Mouse (Mus musculus) left cerebral cortex, postnatal 14 days (tissue): Measurements from ENCODE around the gene Nedd1. TPM values are rescaled to one million over a fixed set of nuclear protein-coding genes. Genes with fewer than 3 reads are reported as not detected.

Experiments used
- DNase-seq, 2 experiments: peaks; one replicate each; pipeline ENCODE4 v3.0.0; 2021 to 2022; ENCODE audit warnings: low spot score in 2 of 2, mixed read lengths in 1 of 2
- intact Hi-C: fragments of 180-260 bp; cut with DNase I; formaldehyde crosslinking; loops from one replicate; pipeline ENCODE4 v1.15.1; 2025
- long read RNA-seq, 2 experiments: library from polyadenylated mRNA; stranded (forward); transcript quantifications; one replicate each; pipeline ENCODE4 v2.0.0; 2021
- total RNA-seq, 2 experiments: library from RNA; stranded (reverse); gene quantifications; 2 replicates each; pipeline ENCODE4 v1.2.3; 2021

Nedd1 gene
- 1 to 10 TPM; 2.1 to 2.6 TPM for total RNA-seq
- long read RNA-seq, experiment 1, partial matches to known transcripts, result 1 of 4 reads
- long read RNA-seq, experiment 1, other reads (novel, unspliced or antisense), result 1 of 4 reads
- long read RNA-seq, experiment 2, partial matches to known transcripts, result 0 of 7 reads
- long read RNA-seq, experiment 2, other reads (novel, unspliced or antisense), result 3 of 7 reads

DNA sequence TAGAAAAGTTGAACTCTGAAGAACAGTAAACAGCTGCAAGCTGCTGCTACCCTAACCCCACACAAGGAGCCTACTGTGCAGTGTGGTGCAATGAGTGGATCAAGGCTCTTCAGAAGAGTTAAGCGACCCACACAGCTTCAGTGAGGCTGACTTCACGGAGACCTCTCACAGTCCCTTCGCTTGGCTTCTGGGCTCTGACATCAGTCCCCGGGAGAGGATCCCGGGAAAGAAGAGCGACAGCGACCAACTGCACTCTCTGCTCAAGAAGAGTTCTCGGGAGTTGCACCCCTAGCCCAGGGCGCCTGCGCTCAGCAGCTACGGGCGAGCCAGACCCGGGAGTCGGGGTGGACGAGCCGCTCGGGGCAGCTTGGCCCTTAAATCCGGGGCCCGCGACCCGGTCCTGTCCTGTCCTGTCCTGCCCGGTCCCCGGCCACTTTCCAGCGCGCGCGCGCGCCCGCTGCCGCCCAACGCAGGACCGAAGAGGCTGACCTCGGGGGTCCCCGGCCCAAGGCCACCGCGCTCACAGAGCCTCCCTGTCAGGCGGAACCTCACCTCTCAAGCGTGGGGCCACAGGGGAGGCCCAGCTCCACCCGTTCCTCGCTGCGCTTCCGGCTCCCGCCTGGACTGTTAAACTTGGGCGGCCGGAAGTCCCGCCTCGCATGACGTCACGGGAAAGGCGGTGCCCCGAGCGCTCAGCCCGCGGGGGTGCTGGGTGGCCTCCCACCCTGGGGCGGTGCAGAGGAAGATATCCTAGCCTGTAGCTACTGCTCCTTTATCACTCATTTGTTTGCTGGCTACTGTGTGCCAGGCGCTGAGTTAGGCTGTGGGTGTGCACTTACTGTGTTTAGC is at the start of gene Nedd1:
Nedd1 (minus strand) TSS at position 650 of the 849 bp plus-strand sequence.
- intact Hi-C loops, result no loop called here
- DNase-seq, result peak; percentile 82 to 87

GRCm38 (mm10) chr10:92754359-92754758 is 32.1 kb upstream of the Nedd1 start:
- no peak for DNase-seq
- intact Hi-C loops, result no loop called here

DNA sequence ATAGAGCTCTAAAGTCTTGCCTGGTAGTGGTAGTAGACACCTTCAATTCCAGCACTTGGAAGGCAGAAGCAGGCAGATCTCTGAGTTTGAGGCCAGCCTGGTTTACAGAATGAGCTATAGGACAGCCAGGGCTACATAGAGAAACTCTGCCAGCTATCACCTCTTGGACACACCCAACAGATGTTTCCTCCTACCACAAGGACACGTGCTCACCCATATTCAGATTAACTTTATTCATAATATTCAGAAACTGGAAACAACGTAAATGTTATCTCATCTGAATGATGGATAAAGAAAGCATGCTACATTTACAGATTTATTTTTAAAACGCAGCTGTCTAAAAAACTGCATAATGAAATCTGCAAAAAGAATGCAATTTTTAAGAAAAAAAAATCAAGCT is 8.1 kb upstream of the Nedd1 start:
- DNase-seq, result no peak
- intact Hi-C loops, result no loop called here

GRCm38 (mm10) chr10:92728723-92729122 is 6.5 kb upstream of the Nedd1 start:
- DNase-seq, result no peak
- intact Hi-C loops, result no loop called here

DNA sequence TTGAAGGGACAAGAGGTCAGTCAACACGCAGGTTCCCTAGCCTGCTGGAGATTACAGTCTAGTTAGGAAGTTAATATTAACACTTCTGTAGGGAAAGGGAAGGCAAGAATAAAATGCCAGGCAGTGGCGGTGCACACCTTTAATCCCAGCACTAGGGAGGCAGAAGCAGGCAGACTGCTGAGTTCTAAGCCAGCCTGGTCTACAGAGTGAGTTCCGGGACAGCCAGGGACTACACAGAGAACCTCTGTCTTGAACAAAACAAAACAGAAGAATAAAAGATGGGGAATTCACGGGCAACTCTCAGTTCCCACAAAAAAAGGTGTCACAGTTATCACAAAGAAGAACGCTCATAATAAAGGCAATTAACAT is 384 bp upstream of the Nedd1 start:
- intact Hi-C loops, result no loop called here
- DNase-seq, result no peak

DNA sequence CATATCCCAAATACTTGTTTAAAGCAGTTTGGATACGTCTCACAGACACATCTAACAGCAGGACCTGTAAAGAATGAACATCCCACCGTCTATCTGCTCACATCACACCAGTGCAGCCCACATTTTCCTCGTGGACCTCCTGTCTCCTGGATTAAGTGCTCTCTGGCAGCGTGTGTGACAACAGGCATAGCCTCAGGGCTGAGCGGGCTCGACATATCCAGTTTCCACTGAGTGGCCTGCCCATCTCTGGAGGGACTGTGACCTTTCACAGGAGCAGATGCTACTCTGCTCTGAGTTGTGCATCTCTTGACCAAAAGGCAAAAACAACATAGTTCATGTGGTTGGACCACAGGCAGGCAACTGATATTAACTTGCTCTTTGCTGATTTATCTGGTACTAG is 23.2 kb downstream of the Nedd1 start:
- intact Hi-C loops, result no loop called here
- DNase-seq, result no peak

DNA sequence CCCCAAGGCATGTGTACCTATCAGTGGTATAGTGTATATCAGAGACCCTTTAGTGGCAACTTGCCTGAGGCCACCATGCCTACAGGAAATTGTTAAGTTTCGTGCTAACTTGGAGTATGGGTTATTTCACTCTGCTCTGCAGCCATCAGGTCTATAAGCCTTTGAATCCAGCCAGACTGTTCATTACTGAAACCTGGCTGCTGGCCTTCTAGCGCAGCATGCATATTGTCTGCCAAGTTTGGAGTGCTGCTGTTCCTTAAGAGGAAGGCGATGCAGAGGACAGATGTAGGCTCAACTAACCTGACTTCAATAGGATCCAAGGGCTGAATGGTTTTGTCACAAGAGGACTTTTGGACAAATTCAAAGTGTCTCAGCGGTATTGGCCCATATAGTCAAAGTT is 47.2 kb downstream of the Nedd1 start:
- DNase-seq, result no peak
- intact Hi-C loops, result no loop called here

GRCm38 (mm10) chr10:92671906-92672305 is 50.3 kb downstream of the Nedd1 start:
- intact Hi-C loops, result no loop called here
- DNase-seq, result no peak

DNA sequence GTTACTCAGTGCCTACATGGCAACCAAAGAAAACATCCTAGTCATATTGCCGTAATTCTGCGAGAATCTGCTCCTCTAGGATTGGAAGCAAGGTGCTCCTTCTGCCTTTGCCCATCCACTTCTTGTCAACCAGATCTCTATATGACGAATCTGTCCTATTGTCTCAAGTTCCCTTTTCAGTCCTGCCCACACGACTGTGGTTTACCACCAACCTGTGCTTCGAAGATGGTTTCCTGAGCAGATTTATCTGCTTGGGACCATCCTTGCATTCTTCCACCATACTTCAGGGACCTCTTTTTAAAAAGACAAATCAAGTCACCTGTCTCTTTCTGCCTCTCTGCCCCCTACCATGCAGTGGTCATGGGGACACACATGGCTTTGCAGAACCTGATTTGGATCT is 56.9 kb downstream of the Nedd1 start:
- intact Hi-C loops, result no loop called here
- no peak for DNase-seq

GRCm38 (mm10) chr10:92653266-92653665 is 69.0 kb downstream of the Nedd1 start:
- intact Hi-C loops, result loop anchor here (2.0 to 10.0 kb wide), 4 partner anchors 344 to 1356 kb away; no protein-coding TSS in a partner anchor
- no peak for DNase-seq

- intact Hi-C loops, result loop anchor here (2.0 to 10.0 kb wide), 4 partner anchors 344 to 1355 kb away; no protein-coding TSS in a partner anchor
- peak; percentile 6 to 23 for DNase-seq
These were observed 69.8 kb downstream of the Nedd1 start for GRCm38 (mm10) chr10:92652399-92652920.

- no peak for DNase-seq
- intact Hi-C loops, result loop anchor here (5.0 to 10.0 kb wide), 3 partner anchors 364 to 1354 kb away; no protein-coding TSS in a partner anchor
These were observed 71.0 kb downstream of the Nedd1 start for GRCm38 (mm10) chr10:92651266-92651665.

- intact Hi-C loops, result no loop called here
- DNase-seq, result no peak
These were observed 73.1 kb downstream of the Nedd1 start for GRCm38 (mm10) chr10:92649096-92649495.

DNA sequence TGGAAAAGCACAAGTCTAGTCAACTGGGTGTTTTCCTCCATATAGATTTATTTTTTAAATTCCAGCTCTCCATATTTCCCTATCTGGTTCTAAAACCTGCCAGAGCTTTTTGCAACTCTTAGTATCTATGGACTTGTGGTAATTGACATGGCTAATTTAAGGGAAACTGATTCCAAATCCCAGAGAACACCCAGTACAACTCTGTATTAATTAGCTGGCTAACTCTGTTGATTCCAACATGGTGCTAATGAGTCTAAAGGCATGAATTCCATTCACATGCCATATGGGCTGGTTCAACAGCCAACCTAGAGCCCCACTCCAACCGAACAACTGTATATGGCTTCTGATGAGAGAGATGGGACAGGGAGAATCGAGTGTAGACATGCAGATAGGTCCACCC is 74.5 kb downstream of the Nedd1 start:
- no peak for DNase-seq
- intact Hi-C loops, result no loop called here

GRCm38 (mm10) chr10:92643995-92644394 is 78.2 kb downstream of the Nedd1 start:
- intact Hi-C loops, result no loop called here

GRCm38 (mm10) chr10:92641032-92641431 is 81.2 kb downstream of the Nedd1 start:
- intact Hi-C loops, result no loop called here
- DNase-seq, result peak; percentile 46 to 57

More at GRCm38 (mm10) chr10:92643995-92644394, 78.2 kb downstream of the Nedd1 start:
- DNase-seq, result no peak
